Mouse (Mus musculus) adrenal gland, adult 8-10 months (tissue): ENCODE measurements around the gene Cdyl. TPM values are rescaled to one million over a fixed set of nuclear protein-coding genes. Genes with fewer than 3 reads are reported as not detected.
A peak's percentile ranks its signal among the peaks of the same experiment; 100 is the strongest.

Experiments used
- DNase-seq: peaks from one replicate; pipeline ENCODE4 v3.0.0; 2022
- total RNA-seq, 4 experiments: library from RNA; stranded (reverse); gene quantifications; 2 replicates each; pipeline ENCODE4 v1.2.4; 2022

Cdyl gene
- total RNA-seq, 4 experiments from 2014 or later, result 17.2 to 24.1 (median 21.4) TPM

- no peak for DNase-seq
Observed at GRCm38 (mm10) chr13:35764559-35764958, 104.9 kb downstream of the Cdyl start.

DNA sequence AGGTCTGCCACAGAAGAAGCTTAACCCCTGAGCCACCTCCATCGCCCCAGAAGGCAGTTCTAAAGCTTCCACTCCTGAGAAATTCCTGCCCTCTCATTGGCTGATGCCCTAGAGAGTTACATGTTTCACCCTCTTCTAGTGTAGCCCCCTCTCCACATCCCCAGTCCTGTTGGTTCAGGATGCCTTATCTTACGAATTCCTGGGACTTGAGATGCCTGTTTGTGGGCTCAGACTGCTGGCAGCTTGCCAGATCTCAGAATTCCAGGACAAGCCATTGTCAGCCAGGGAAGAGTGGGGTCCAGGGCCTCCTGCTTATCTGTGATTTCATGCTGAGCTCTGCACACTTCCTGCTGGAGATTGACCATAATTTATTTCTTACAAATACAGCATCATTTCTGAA is 106.2 kb downstream of the Cdyl start:
- no peak for DNase-seq

DNA sequence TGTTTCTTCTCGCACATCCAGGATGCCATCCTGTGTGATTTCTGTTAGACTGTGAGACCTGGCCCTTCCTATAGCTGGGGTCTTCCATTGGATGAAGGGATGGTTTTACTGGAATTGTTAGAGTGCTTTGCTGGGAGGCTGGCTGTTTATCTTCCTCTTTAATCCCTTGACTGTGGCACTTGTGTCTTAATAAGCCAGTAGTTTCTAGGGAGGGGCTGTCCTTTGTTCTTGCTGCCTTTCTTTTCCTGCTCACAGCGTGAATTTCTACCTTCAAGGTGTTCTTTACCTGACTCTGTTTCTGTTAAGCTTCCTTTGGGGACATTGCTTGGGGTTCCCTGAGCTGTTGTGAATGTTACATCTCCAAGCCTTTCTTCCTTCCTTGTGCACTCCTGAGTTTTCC is 110.0 kb downstream of the Cdyl start:
- DNase-seq, result no peak

DNA sequence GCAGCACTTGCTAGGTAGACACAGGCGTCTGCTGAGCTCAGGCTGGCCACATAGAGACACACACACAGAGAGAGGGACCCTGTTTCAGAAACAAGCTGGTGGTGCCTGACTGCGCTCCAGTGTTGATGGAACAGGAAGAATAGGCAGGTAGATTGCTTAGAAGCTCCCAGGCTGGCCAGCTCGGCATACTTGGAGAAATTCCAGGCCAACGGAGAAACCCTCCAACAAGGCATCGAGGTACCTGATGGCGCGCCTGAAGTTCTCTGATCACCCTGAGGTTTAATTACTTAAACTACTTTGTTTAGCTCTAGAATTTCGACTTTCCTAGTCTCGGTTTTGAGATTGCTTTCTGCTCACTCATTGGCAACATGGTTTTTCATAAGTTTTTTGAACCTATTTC is 110.8 kb downstream of the Cdyl start:
- DNase-seq, result no peak

DNA sequence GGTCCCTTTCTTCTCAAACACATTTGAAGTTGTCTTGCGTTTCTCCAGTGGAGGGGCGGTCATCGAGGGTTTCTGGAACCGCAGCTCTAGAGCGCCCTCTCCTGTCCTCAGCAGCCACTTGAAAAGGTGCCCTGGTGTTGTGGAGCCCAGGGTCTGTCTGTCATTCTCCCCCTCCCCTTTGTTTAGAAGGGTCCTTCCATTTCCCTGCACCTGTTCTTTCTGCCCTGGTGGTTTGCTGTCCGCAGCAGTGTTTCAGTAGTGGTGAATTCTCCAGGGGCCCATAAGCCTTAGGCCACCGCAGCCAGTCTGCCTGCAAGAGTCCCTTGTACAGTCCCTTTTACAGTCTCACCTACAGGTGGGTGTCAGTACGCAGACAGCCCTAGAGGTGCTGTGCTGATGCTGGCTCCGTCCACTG is 112.3 kb downstream of the Cdyl start:
- DNase-seq, result no peak

DNA sequence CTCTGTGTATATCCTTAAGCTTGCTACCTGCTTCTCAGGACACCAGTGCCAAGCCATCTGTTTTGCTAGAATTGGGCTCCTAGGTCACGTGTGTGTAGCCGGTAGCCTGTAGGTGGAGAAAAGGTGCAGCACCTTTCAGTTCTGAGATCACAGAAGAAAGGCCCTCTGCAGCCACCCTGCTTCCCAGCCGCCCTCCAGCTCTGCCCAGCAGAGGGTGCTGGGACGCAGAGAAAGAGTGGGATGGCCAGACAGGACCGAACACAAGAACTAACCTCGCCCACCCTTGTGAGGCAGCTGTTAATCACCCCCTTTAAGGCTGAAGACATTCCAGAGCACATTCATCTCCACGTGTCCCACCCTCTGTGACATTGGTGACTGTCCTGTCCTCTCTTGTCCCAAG is 114.1 kb downstream of the Cdyl start:
- no peak for DNase-seq

DNA sequence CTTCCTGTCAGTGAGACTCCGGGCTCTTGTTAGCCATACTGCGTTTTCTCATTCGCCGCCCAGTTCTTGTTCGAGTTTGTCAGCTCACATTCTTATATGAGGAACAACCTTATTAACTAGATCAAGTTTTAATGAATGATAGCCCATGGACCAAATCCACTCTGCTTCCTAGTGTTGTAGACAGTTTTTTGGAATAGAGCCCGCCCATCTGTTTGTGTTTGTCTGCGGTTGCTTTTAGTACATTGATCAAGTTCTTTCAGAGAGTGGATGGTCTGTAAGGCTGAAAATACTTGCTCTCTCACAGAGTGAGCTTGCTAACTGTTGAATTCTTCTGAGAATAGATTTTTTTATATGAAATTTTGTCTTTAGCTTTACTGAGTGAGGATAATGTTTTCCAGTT is 116.5 kb downstream of the Cdyl start:
- no peak for DNase-seq

- DNase-seq, result no peak
Observed at GRCm38 (mm10) chr13:35780714-35781113, 121.1 kb downstream of the Cdyl start.

GRCm38 (mm10) chr13:35781755-35782154 is 122.1 kb downstream of the Cdyl start:
- DNase-seq, result peak; percentile 32

DNA sequence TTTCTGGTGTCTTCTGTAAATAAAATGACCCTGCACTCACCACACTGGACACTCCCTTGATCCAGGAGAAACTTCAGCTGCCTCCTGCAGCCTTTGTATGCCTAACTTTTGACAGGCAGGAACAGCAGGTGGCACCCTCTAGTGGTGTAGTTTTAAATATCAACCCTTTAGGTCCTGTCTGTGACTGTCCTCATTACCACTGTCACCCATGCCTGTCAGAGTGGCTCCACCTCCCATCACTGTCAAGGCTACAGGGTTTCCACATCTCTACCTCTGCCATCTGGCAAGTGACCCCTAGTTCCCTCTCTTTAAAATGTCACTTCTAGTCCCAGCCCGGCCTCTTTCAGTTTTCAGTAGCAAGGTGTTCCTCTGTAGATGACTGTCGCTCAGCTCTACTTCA is 123.3 kb downstream of the Cdyl start:
- peak; percentile 64 for DNase-seq

GRCm38 (mm10) chr13:35783576-35783975 is 123.9 kb downstream of the Cdyl start:
- DNase-seq, result no peak

GRCm38 (mm10) chr13:35784281-35784680 is 124.6 kb downstream of the Cdyl start:
- no peak for DNase-seq

DNA sequence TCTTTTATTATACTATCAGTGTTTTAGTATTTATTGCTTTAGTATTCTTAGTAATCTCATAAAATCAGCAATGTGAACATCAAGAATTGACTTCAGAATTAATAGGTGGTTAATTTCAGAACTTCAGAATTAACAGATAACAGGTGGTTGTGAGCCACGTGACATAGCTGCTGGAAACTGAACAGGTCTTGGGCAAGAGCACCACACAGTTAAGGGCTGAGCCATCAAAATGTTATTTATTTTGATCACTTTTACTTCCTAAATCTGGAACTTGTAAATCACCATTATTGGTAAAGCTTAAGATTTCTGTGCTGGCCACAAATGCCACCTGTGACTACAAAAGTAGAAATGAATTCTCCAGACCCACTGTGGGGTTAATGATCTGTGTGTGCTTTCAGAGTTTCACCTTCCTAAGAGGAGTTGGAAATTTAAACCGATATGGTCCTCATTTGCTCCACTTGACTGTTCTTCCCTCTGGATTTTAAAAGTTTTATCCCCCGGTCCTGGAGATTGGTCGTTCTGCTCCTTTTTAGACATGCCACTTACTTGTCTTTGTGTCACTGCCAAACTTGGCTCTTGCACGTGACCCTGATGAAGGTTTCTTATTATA is 125.8 kb downstream of the Cdyl start:
- no peak for DNase-seq

DNA sequence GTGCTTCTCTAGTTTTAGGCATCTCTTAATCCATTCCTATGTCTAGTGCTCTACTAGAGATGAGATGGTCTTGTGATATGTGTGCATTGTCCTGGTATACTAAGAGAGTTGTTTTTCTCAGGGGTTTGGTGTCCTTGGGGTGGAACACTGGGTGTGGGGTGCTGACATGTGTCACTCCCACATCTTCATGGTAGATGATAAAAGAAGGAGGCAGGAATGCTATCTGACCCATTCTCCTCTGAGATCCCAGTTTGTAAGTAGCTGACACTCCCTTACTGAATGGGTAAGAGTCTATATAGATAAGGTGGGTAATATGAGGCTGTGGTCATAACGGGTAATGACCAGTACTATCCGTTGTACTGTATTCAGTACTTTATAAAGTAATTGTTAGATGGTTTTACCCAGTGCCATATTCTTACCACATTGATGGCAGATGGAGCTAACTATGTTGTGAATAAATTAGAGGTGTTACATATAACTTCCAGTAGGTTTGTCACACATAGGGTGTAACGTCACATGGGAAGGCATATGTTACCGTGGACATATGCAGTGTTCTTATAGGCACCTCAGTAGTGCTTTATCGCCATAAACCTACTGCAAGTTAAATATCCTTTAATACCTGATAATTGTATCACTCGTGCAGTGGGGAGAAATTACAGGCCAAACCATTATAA is 127.2 kb downstream of the Cdyl start:
- DNase-seq, result no peak

DNA sequence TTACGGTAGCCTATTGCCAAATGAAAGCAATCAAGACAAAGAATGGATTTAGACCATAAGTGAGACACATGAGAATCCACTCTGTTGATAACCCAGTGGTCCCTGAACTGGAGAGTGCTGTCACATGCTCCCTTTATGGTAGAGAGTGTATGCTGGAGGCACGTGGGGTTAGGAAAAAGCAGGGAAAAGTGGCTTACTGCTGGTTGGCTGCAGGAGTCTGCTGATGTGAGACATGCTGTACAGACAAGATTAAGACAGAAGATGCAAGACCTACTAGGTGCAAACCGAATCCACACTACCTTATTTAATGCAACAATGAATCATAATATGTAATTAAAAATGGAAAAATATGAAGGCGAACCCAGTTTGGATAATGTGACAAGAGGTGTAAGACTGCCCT is 129.9 kb downstream of the Cdyl start:
- DNase-seq, result no peak

- no peak for DNase-seq
Observed at GRCm38 (mm10) chr13:35790431-35790830, 130.8 kb downstream of the Cdyl start.

DNA sequence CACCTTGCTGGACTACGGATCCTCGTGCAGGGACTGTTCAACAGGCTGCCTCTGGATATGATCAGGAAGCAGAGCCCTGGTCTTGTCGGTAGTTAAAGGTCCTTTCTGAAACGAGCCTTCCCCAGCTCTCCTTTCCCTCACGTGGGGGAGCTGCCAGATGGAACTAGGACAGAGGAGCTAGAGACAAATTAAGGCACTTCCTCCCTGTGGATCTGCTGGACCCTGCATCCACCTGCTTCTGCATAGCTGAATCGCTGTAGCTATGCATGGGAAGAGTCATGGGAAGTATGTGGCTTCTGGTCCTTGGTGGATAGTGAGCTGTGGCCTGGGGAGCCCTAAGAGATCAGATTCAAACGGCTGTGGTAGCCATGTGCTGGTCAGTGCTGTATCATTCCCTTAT is 134.7 kb downstream of the Cdyl start:
- DNase-seq, result no peak

GRCm38 (mm10) chr13:35794774-35795173 is 135.1 kb downstream of the Cdyl start:
- no peak for DNase-seq

DNA sequence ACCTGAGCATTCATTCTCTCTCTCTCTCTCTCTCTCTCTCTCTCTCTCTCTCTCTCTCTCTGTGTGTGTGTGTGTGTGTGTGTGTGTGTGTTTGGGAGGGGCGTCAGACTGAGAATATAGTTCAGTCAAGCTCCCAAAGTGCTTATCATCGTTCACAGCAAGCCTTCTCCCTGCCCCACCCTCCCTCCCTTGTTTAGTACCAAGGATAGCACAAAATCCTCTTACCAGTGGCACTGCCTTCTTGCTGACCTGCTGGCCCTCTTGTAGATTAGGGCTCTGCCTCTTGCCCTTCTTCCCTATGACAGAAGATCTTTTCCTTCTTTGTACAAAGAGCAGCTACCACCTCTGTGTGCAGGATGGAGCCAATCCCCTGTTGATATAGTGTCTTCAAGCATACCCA is 136.3 kb downstream of the Cdyl start:
- no peak for DNase-seq

DNA sequence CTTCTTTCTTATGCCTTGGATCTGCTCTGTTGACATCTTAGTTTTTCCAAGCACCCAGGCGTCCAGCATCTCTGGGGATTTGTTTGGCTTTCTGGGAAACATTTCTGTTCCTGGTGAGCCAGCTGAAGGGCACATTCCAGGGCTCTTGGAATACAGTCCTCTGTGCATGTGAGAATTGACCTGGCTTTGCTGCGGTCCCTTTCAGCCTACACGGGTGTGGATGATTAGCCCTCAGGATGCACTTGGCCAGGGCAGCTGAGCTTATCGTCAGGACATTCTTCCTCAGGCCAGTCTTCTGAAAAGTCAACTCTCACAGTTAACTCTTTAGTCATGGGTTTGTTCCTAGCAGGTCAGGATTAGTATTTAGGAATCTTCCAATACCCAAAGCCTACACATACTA is 136.7 kb downstream of the Cdyl start:
- DNase-seq, result no peak

DNA sequence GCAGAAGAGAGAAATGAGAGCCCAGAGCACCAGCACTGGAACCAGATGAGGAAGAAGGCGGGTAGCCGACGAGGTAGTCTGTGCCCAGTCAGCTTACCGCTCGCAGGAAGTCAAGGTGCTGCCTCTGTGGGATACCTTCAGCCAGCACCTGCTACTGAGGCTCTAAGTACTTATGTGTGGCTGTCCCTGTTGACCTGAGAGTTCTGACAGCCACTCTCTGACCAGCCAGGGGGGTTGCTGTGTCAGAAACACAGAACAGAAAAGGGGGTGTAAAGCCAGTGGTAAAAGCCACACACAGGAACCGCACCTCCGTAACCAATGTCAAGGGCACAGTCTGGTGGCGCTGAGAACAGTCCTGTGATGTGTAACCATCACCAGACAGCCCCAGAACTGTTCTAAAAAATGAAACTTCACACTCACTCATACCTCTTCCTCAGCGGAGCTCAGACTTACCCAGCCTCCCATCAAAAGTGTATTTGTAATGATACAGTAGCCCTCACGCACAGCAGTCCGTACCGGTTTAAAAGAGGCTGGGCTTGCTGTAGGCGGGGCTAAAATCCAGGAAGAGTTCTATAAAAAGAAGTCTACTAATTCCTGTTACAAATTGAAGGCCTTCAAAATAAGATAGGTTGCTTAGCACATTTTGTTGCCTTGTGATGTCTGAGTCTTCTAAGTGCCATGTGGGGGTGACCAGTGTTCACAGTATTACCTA is 138.3 kb downstream of the Cdyl start:
- DNase-seq, result no peak

DNA sequence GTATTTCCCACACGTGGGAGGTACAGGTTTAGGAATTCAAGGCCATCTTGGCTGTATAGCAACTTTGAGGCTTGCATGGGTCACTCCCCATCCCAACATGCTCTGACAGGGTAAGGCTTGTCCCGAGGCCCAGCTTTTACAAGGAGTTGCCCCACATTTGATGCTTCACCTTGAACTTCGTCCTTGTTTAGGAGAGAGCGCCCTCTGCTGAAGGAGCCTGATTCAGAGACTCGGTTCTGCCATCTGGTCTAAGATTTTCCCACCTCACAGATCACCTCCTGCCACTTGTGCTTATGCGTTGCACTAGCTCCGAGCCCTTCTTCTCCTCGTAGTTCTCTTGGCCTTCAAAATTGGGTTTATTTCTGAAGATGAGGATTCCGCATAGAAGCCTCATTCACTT is 139.0 kb downstream of the Cdyl start:
- DNase-seq, result no peak

GRCm38 (mm10) chr13:35800270-35800669 is 140.6 kb downstream of the Cdyl start:
- no peak for DNase-seq

DNA sequence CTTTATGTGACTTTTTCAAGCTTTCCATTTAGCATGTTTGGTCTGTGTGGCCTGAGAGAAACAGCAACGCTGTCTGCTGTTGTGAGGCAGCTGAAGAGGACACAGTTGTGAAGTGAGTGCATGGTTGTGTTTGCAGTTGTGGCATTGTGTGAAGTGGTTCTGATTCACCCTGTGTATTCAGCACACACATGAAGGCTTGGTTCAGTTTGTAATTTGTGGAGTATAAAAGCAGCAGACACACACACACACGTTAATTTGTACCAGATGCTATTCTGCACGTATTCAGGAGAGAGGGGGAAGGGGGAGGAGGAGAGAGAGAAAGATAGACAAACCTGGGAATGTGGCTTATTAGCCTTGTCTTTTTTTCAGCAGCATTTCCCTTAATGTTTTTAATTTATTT is 146.1 kb downstream of the Cdyl start:
- DNase-seq, result no peak
